Mouse (Mus musculus): Measurements from ENCODE around the gene Myl9. TPM values are rescaled to one million over a fixed set of nuclear protein-coding genes. Genes with fewer than 3 reads are reported as not detected.

The Myl9 gene
- total RNA-seq, 4 experiments from 2014 or later, result 40.0 to 70.3 (median 65.6) TPM

DNA sequence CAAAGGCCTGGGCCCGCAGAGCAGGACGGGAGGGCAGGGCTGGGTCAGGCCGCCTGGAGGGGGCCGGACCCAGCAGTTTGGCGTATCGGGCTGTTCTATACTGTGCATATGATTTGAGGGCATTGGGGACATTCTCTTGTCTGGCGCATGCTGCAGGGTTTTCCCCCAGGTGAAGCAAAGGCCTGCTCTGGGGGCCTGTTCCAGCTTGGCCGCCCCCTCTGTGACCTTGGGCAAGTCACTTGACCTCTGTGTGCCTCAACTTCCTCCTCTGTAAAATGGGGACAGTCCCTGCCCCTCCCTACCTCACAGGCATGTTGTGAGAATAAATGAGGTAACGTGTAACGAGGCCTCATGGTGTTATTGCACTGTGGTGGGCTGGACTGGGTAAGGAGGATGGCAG lies 11.2 kb upstream of the Myl9 start:
- no peak for DNase-seq (ENCODE audit: low spot score)

- no peak for DNase-seq (ENCODE audit: low spot score)
Measured at GRCm38 (mm10) chr2:156764747-156765146, 10.5 kb upstream of the Myl9 start.

DNA sequence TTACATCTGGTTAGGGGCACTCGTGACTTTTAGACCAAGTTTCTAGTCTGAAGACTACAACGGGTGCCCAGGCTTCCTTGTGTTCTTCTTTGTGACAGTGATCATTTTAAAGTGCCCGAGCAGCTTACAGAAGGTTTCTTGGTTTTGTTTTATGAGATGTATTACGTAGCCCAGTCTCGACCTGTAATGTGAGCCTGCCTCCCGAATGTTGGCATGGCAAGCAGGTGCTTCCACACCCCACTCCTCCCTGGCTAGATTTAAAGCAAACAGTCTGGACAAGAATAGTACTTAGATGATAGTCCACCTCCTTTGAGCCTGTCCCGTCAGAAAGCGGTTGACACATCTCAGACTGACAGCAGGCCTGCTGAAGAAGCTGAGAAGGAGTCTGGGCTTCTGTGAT lies 9.6 kb upstream of the Myl9 start:
- DNase-seq (ENCODE audit: low spot score), result no peak

DNA sequence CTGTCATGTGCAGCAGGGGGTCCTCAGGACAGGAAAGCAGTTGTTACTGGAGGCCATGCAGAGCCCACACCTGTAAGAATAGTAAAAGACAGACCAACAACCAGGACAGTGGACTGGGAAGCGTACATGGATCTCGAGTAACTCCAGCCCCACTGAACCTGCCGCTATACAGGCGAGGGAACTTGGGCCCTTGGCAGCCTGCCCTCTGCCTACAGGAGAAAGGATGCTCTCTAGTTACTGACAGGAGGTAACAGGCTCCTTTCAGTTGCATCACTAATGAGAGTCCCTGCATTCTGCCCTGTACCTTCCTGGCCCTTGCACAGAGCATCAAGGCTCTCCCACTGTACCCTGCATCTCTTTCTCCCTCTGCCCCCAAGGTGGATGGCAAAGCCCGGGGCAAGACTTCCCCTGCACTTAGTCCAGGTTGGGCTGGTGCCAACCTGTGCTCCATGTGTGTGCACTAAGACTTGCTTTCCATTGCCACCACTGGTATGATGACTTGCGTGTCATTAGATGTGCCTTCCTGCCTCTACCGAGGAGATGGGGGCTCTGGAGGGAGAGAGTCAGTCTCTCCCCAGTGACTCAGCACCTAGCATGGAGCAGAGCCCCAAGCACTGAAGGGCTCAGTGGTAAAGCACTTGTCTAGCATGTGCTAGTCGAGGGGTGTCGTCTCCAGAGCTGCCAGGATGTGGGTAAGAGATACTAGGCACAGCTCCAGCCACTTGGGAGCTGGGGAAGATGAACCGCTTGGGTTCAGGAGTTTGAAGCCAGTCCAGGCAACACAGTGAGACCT lies 8.8 kb upstream of the Myl9 start:
- no peak for DNase-seq (ENCODE audit: low spot score)

GRCm38 (mm10) chr2:156767108-156767507 lies 8.1 kb upstream of the Myl9 start:
- DNase-seq (ENCODE audit: low spot score), result no peak

GRCm38 (mm10) chr2:156769274-156769673 lies 5.9 kb upstream of the Myl9 start:
- no peak for DNase-seq (ENCODE audit: low spot score)

GRCm38 (mm10) chr2:156773470-156773869 lies 1.8 kb upstream of the Myl9 start:
- DNase-seq (ENCODE audit: low spot score), result no peak

DNA sequence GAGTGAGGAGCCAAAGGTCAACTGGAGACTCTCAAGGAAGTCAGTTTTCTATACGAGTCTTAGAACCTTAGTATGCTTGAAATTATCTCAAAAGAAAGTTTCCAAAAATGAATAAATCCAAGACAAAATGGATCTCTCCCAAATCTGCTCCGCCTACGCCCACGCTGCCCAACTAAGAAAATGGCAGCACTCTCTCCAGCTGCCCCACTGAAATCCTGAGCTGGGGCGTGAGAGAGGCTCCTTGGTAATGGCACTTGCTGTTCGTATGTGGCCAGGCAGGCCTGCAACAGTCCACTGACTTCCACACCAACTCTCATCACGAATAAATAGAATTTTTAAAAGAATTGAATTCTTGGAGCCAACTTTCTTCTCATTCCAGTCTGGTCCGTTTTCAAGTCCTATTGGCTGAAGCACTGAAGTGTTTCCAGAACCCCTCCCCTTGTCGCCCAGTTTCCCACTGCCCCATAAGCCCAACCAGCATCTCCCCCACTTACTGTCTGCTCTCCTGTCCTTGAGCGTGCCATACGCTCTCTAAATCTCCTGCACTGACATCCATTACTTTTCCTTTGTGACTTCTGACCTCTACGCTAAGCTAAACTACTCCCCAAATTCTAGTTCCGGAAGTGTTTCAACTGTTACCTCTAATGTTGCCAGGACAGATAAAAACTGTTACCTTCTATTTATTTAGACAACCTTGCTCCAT lies 1.0 kb upstream of the Myl9 start:
- no peak for DNase-seq (ENCODE audit: low spot score)

DNA sequence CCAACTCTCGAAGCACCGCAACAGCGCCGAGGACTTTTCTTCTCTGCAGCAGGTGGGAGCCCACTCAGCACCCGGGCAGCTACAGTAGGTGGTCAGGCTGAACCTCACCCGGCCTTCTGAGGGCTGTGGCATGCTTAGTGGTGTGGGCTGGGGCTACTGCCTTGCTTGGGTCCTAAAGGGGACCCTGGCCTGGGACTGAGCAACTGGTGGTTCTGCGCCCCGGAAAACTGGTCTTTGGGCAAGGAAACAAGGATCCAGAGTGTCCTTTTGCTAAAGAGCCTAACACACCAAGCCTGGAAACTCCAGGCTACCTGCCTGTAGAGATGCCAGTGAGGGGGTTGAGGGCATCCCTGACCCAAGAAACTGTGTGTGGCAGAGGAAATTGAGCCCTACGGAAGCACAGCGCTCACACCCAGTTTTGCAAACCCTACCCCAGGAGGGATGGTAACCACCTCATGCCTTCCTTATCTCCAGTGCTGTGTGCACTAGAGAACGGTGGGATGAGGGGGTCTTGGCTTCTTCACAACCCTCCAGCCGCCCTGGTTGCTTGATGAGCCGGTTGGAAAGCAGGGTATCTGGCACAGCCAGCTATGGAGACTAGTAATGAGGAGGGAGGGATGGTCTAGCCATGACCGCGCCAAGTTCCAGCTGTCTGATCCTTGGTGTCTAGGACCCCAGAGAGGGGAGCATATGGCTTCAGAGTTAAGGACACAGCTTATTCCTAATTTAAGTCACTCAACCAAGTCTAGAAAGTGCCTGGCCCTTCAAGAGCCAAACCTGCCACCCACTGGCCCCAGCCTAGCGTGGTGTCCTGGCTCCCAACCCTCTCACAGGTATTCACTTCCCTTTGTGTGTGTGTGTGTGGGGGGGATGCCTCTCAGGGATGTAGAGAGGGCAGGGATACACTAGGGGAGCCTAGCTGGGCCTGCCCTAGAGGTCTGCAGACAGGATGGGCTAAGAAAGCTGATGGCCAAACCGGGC lies 525 bp downstream of the Myl9 start:
- DNase-seq (ENCODE audit: low spot score), result no peak

DNA sequence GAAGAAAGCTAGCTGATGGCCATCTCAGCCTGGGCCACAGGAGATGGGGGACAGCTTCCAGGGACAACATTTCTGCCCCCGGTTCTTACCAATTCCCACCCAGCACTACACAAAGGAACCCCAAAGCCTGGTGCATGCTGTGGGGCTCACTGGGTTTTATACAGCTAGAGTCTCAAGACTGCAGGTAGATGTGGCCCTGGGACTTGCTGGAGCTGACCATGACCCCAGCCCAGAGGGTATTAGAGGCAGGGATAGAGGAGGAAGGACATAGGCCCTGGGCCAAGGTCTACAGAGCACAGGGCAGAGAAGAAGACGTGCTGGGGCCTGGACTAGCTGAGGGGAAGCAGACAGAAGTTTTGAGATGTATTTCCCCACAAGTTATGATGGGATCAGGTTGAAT lies 1.7 kb downstream of the Myl9 start:
- DNase-seq (ENCODE audit: low spot score), result no peak

GRCm38 (mm10) chr2:156777326-156778004 lies 2.2 kb downstream of the Myl9 start:
- DNase-seq (ENCODE audit: low spot score), result no peak

DNA sequence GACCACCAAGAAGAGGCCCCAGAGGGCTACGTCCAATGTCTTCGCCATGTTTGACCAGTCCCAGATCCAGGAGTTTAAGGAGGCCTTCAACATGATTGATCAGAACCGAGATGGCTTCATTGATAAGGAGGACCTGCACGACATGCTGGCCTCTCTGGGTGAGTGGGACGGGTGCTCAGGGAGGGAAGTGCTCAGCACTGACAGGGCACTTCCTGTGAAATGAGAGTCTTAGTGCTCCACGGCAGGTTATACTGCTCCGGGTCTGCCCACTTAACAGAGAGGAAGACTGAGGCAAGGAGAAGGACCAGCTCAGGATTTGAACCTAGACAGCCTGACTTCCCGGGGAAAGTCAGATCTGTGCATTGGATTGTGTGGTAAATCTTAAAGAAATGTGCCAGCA lies 3.4 kb downstream of the Myl9 start:
- no peak for DNase-seq (ENCODE audit: low spot score)

GRCm38 (mm10) chr2:156779036-156779435 lies 3.8 kb downstream of the Myl9 start:
- DNase-seq (ENCODE audit: low spot score), result no peak

DNA sequence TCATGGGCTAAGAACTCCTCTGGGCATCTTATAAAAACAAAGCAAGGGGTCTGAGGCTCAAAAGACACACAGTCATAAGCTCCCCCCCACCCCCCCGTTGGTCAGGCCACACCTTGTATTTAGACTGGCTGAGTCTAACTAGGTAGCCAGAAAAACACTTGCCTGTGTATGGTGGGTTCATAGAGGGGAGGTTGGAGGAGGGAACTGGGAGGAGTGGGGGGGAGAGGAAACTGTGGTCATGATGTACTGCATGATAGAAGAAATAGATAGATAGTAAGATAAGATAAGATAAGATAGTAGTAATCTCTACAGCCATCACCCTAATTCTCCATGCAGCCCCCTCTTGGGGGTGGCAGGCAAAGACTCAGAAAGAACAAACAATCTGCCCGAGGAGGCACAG lies 4.3 kb downstream of the Myl9 start:
- no peak for DNase-seq (ENCODE audit: low spot score)

DNA sequence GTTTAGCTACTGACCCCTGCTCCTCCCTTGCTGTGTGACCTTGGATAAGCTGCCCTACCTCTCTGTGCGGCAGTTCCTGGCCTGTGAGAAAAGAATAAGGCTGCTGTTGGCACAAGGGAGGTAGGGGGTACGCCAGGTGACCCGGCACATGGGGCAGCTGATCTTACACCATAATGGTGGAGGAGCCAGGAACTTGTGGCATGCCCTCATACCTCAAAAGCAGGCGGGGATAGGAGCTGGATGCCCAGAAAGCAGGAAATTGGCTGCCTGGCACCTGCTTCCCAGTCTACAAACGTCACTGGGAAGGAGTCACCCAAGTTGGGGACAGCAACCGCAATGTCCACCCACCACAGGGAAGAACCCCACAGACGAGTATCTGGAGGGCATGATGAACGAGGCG lies 4.9 kb downstream of the Myl9 start:
- DNase-seq (ENCODE audit: low spot score), result no peak

GRCm38 (mm10) chr2:156780752-156781151 lies 5.5 kb downstream of the Myl9 start:
- DNase-seq (ENCODE audit: low spot score), result no peak

- DNase-seq (ENCODE audit: low spot score), result no peak
Measured at GRCm38 (mm10) chr2:156781281-156781680, 6.1 kb downstream of the Myl9 start.

GRCm38 (mm10) chr2:156781836-156782480 lies 6.7 kb downstream of the Myl9 start:
- no peak for DNase-seq (ENCODE audit: low spot score)

DNA sequence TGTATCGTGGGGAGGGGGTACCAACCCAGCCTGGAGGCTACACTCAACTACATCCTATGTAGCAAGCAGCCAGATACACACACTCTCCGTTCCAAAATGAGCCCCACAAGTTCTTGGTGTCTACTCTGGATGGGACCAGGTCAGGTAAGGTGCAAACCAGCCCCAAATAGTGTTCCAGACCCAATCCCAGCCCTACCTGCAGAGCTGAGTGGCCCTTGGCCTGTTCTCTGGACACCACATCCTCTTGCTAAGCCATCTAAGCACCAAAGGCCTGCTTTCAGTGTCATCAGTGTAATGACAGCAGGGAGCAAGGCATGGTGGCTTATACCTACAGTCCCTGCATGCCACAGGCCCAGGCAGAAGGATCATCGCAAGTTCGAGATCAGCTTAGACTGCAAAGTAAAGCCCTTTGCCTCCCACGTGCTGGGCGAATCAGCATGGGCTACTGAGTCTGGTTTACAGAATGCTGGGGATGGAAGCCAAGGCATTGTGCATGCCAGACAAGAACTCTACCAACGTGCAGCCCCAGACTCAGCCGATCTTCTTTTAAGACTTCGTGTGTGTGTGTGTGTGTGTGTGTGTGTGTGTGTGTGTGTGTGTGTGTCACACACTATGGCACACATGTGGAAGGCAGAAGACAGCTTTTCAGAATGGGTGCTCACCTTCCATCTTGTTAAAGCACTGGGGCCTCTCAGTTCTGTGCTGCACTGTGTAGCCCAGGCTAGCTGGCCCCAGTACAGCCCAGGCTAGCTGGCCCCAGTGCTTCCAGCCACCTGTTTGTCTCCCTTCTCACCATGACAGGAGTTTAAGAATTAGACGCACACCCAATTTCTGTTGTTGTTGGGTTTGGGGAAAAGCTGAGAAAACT lies 7.5 kb downstream of the Myl9 start:
- DNase-seq (ENCODE audit: low spot score), result no peak

DNA sequence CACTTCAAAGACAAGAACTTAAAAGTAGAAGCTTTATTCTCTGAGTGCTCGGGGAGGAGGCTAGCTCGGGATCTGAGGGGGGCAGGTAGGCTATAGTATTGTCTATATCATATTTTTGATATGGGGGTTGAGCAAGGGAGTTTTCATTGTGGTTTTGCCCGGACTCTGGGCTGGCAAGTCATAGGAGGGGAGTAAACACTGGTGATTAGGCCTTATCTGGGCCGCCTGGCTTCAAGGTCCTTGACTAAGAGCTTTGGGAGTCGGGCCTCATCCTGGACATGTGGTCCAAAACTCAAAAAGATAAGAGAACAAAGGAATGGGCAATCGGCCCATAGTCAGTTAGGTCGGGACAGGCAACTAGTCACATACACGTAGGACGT lies 8.1 kb downstream of the Myl9 start:
- no peak for DNase-seq (ENCODE audit: low spot score)

Data from heart, adult 8-10 months (tissue).